Mouse (Mus musculus): ENCODE results near the gene Lmbr1l.

Lmbr1l gene

DNA sequence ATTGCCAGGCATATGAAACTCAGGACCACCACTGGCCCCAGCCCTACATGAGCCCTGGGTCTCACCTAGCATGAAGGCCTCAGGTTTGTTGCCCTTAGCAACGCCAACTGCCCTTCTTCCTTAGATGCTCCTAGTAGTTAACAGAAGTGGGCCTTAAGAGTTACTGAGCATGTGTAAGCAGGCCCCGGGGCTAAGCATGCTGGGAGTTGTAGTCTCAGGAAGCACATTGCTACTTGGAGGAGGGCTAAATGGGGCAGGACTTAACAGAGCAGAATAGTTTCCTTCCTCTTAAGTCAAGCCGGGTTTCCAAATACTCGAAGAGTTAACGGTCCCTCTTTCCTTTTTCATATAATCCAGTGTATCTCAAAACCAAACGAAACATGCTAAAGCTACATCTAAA, 50.7 kb downstream of the Lmbr1l start:
- DNase-seq, result peak; percentile 46 to 66

DNA sequence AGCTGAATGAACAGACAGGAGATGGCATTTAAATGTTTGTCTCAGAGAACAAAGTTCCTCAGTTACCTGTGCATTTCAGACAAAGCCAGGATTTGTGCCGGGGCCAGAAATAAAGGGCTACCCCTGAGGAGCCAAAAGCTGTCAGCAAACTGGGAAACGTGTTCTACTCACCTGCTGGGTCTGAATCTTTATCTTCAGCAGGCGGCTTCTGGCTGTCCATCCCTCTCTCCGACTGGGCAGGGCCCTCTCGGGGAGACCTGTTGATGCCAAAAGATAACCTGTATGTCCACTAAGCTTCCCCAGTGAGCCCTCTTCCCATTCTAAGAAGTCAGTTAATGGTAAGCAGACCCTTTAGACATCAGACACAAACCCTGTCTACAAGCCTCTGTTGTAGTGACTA, 51.5 kb downstream of the Lmbr1l start:
- DNase-seq, result no peak

DNA sequence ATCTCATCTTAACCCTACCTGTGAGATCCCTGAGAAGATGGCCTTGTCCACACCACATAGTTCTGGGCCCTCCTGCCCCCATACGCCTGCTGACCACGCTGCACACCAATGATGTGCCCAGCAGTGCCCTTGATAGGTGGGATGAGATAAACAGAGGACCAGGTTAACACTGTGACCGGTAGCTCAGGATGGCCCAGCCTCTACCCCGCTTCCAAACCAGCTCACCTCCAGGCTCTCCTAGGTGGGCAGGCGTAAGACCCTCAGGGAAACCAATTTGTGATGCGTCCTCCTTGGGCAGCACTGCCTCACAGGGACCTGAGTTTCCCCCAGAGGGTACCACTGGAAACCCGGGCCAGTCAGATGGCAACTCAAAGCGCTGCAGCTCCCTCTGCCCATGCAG, 52.3 kb downstream of the Lmbr1l start:
- DNase-seq, result no peak

DNA sequence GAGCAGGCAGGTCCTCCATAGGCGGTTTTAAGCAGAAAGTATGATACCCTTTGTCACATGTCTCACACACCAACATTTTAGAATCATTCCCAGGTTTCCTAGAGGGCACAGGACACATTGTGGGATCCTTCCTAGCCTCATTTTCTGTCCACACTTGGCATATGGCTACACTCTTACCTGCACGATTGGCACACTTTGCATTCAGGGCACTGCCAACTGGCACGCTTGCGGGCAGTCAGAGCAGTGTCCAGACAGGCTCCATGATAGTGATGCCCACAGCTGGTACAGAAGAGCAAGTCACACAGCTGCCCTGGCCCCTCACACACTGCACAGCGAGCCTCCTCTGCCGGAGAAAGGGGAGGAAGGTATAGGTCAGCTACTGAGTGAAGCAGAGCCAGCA, 53.1 kb downstream of the Lmbr1l start:
- DNase-seq, result no peak

DNA sequence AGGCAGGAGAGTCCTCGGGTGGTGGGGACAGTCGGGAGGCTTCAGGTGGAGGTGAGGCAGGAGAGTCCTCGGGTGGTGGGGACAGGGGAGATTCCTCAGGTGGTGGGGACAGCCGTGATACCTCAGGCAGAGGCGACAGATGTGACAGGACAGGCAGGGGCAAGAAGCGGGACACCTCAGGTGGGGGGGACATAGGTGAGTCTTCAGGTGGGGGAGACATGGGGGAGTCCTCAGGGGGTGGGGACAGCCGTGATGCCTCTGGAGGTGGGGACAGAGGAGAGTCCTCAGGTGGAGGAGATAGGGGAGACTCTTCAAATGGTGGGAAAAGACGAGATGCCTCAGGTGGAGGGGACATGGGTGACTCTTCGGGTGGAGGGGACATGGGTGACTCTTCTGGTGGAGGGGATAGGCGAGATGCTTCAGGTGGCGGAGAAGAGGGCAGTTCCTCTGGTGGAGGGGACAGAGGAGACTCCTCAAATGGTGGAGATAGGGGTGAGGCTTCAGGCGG, 54.5 kb downstream of the Lmbr1l start:
- DNase-seq, result peak in 1 of 2 experiments; percentile 17

DNA sequence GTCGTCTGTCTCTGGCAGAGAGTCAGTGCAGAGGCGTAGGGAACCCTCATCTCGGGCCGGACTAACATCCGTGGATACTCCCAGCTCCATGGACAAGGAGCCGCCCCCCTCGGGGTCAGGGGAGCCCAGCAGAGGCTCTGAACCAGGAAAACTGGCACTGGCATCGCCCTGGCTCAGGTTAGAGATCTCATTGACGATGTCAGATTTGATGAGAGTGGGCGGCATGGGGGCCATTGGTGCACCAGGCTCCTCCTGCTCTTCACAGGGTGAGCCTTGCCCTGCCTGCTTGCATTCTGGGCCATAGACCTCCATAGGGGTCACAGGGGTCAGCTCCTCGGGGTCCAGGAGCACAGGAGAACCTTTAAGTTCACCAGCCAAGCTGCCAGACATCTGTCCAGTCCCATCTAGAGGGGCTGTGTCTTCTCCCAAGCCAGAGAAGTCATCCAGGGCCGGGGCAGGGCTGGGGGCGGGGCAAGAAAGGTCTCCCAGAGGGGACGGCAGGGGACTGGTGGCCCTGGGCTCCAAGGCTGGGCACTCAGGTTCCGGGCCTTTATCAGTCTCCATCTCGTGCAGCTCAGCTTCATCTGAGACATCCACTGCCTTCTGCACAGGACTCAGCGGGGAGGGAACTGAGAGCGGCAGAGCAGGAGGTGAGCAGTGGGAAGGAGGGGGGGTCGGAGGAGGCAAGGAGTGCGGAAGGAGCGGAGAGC, 56.2 kb downstream of the Lmbr1l start:
- DNase-seq, result peak in 1 of 2 experiments; percentile 29

DNA sequence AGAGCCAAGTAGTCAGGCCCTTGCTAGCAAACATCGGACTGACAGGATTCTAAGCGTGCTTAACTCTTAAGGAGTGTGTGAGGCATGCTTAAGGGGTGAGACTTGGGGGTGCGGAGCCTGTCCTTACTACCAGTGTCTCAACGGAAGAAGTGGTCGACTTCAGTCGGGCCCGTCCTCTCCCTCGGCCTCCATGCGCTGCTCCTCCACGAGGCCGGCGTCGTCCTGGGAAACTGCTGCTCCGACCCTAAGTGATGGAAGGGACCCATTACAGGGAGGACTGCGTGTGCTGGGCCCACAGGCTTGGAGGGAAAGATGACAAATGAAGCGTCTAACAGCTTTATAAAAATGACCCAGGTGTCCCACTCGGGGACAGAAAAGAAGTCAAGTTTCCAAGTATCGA, 57.1 kb downstream of the Lmbr1l start:
- DNase-seq, result no peak

DNA sequence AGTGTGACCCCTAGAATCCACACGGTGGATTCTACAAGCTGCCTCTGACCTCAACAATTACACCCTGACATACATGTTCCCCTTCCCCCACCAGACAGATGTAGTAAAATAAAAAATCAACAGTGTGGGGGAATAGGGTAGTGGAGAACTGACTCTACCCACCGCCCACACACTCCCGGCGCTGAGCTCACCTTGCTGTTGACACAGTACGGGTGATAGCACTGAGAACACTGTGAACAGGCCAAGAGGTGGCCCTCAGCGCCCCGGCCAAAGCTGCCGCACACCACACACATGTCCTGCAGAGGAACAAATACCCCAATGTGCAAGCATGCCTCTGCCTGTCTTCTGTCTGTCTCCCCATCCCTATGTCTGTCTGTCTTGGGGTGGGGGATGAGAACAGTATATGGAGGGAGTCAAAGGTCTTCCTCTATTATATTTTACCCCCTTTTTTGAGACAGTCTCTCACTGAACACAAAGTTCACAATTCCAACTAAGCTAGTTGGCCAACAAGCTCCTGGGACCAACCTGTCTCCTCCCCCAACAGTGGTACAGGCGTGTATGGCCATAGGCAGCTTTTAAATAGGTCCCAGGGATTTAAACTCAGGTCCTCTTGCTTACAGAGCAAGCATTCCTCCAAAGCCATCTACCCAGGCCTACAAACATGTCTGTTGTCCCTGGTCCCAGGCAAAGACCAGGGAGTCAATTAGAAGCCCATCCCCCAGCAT, 58.5 kb downstream of the Lmbr1l start:
- no peak for DNase-seq

DNA sequence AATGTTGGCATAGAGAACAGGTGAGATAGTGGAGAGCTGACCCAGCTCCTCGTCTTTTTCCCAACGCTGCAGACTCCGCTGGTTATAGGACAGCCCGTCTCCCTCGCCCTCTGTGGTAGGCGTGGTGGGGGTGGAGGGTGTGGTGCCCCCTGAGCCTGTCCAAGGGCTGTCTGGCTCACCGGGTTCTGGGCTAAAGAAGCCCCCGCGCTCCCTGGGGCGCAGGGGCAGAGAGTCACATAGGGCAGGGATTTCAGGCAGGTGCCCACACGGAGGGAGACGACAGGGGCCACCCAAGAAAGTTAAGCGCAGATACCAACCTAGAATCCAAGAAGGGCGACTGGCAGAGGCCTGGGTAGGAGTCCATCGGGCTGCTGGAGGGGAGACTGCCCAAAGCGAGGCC, 63.8 kb downstream of the Lmbr1l start:
- DNase-seq, result no peak
